Mouse (Mus musculus) CD4-positive naive resting alpha-beta T cell, adult 76 days (primary cell): ENCODE measurements around the gene Smad1. TPM values are rescaled to one million over a fixed set of nuclear protein-coding genes. Genes with fewer than 3 reads are reported as not detected.

Experiments
- total RNA-seq: library from RNA; stranded (reverse); gene quantifications from one replicate; pipeline ENCODE4 v1.2.4, GENCODE M21; 2023

Gene Smad1
- 13.1 TPM for total RNA-seq

GRCm38 (mm10) chr8:79398994-79399650 is at the start of gene Smad1:
Gene Smad1, minus strand, starts transcription at chr8:79399518.

GRCm38 (mm10) chr8:79294610-79295275 is 104.6 kb downstream of the Smad1 start, which contains the start of gene Mmaa:
Gene Mmaa, minus strand, starts transcription at chr8:79294937.

Other genes starting within 250 kb of the Smad1 start
- gene 1700011L22Rik, start 150.9 kb downstream of the Smad1 start, total RNA-seq: not detected
- gene Mmaa, start 104.6 kb downstream of the Smad1 start, total RNA-seq: 8.7 TPM
- gene Otud4, start 240.1 kb upstream of the Smad1 start, total RNA-seq: 65.7 TPM